Mouse (Mus musculus): ENCODE measurements around the gene Nav1. TPM values are rescaled to one million over a fixed set of nuclear protein-coding genes. Genes with fewer than 3 reads are reported as not detected.

Nav1 gene
- total RNA-seq, 2 experiments from 2014 or later = 48.9 to 69.6 TPM

DNA sequence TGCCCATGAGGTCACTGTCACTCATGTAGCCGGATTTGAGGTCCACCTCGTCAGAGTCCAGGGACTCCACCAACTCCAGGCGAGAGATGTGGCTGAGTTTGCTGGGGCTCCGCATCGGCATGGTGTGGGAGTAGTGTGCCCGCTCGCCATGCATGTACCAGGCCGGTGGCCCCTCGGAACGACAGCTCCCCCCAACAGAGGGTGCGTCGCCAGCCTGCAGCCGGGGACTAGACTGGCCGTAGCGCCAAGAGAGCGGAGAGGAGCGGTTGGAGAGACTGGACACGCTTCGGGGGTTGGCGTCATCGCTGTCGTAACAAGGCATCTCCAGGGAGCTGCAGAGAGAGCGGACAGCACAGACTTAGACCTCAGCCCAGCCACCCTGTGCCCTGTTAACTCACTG, 74.7 kb downstream of the Nav1 start:
- DNase-seq (ENCODE audit: low spot score in 2 of 2) = no peak
- intact Hi-C loops (cut with DNase I) = no loop called here

GRCm38 (mm10) chr1:135531981-135532380, 75.1 kb downstream of the Nav1 start:
- intact Hi-C loops (cut with DNase I) = no loop called here
- DNase-seq (ENCODE audit: low spot score in 2 of 2) = no peak

DNA sequence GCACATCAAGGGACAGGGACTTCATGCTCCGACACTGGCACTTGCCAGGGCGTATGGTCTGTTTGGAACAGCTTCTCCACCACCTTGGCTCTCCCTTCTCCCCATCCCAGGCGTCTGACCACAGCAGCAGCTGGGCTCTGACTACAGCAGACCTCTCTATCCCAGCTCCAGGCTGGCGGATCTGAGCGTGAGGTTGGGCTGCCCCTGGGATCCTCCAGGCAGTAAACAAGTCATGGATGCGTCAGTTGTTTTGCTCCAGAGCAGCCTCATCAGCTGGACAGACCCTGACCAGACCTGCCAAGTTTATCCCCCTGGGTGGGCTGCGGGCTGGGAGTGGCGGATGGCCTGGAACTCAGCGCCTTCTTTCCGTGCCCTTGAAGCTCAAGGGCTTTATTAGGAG, 76.0 kb downstream of the Nav1 start:
- intact Hi-C loops (cut with DNase I) = no loop called here
- no peak for DNase-seq (ENCODE audit: low spot score in 2 of 2)

GRCm38 (mm10) chr1:135524518-135524860, 82.6 kb downstream of the Nav1 start:
- DNase-seq (ENCODE audit: low spot score in 2 of 2) = no peak
- intact Hi-C loops (cut with DNase I) = no loop called here

- DNase-seq (ENCODE audit: low spot score in 2 of 2) = no peak
- intact Hi-C loops (cut with DNase I) = no loop called here
Measured at GRCm38 (mm10) chr1:135523780-135524517, 83.1 kb downstream of the Nav1 start.

- no peak for DNase-seq (ENCODE audit: low spot score in 2 of 2)
- intact Hi-C loops (cut with DNase I) = no loop called here
Measured at GRCm38 (mm10) chr1:135523344-135523743, 83.8 kb downstream of the Nav1 start.

DNA sequence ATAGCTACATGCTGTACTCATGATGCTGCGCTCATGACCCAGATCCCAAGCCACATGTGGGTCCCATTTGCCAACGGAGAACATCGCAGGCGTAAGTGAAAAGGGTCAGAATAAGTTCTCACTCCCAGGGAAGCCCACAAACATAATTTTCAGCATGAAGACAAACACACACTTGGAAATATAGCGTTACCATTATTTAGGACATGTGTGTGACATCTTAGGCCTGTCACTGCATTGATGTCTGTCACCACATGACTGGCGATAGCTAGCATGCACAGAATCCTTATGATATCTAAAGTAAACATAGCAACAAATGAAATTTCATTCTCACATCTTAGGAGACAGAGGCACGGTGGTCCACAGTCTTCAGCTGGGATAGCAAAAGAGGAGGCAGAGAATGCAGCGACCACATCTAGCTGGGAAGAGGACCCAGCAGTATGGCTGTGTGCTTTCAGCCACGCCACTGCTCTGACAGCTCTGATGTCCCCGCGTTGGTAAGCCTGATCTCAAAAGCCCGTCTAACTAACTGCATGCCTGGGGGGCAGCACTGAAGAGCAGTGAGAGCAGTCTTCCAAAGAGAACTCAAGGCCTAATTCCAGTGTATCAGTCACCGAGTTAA, 86.4 kb downstream of the Nav1 start:
- intact Hi-C loops (cut with DNase I) = no loop called here
- DNase-seq (ENCODE audit: low spot score in 2 of 2) = no peak

DNA sequence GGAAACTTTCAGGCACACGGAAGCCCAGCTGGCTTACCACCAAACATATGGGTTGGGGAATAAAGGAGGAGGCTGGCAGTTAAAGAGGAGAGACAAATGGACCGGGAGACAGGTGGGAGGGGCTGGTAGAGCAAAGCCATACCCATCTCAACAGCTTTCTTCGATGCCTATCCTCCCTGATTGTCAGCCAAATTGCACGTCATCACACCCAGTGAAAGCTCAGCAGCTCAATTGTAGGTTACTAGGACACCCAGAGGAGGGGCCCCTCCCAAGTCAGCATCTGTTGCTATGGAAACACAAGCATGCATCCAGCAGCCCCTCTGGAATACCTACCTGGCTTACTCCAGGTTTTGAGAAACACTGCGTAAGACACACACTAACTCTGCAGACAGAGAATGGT, 88.4 kb downstream of the Nav1 start:
- DNase-seq (ENCODE audit: low spot score in 2 of 2) = peak in 1 of 2 experiments; percentile 40
- intact Hi-C loops (cut with DNase I) = no loop called here

GRCm38 (mm10) chr1:135517469-135517868, 89.6 kb downstream of the Nav1 start:
- intact Hi-C loops (cut with DNase I) = no loop called here

DNA sequence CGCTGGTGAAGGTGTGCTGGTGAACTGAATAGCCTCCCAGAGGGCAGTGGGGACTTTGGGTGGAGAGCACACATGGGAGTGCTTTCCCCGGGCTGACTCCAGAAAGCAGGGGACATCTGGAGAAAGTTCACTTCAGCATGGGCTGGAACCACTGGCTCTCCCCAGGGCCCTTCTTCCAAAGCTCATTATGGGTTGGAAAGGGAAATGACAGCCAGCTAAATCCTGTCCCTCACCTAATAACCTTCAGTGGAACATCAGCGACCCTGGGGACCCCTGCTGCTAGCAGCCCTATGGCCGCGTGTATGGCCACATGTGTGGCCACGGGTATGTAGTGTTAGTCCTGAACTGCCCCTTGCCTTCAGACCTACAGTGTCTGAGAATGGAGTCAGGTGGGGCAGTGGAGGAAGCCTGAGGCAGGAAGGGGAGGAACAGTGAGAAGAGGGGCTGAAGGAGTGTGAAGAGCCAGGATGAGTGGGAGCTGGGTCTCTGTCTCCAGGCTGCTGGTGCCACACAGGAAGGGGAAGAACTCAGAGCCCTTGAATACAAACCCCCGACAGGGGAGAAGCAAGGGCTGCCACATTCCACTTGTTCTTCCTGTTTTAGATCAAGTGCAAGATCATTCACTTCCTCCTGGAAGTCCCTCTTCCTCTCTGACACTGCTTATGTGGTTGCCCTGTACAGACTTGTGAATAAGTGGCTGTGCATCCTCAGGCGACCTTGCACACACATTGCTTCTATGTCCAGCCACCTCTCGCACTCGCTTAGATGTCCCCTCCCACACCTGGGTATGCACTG, 90.4 kb downstream of the Nav1 start:
- no peak for DNase-seq (ENCODE audit: low spot score in 2 of 2)
- intact Hi-C loops (cut with DNase I) = no loop called here

More at GRCm38 (mm10) chr1:135517469-135517868, 89.6 kb downstream of the Nav1 start:
- DNase-seq (ENCODE audit: low spot score in 2 of 2) = no peak

GRCm38 (mm10) chr1:135515633-135516238, 91.4 kb downstream of the Nav1 start:
- intact Hi-C loops (cut with DNase I) = no loop called here
- DNase-seq (ENCODE audit: low spot score in 2 of 2) = no peak

GRCm38 (mm10) chr1:135514913-135515632, 92.0 kb downstream of the Nav1 start:
- intact Hi-C loops (cut with DNase I) = no loop called here
- no peak for DNase-seq (ENCODE audit: low spot score in 2 of 2)

DNA sequence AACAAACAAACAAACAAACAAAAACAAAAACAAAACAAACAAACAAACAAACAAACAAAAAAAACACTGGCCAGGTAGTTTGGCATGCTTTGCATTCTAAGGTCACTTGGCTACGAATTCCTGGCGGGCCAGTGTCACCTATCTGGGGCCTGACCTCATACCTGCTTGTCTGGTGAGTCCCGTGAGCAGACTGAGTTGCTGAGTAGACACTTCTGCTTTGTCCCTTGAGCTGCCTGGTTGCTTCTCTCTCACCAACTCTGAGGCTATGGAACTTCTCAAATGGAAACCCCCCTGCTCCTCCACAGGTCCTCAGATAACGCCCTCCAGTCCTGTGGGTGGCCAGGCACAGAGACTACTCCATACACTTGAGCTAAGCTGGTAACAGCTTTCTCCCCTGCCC, 93.0 kb downstream of the Nav1 start:
- intact Hi-C loops (cut with DNase I) = no loop called here

GRCm38 (mm10) chr1:135513464-135513863, 93.6 kb downstream of the Nav1 start:
- DNase-seq (ENCODE audit: low spot score in 2 of 2) = no peak
- intact Hi-C loops (cut with DNase I) = no loop called here

More for the DNA sequence above, 93.0 kb downstream of the Nav1 start:
- no peak for DNase-seq (ENCODE audit: low spot score in 2 of 2)

DNA sequence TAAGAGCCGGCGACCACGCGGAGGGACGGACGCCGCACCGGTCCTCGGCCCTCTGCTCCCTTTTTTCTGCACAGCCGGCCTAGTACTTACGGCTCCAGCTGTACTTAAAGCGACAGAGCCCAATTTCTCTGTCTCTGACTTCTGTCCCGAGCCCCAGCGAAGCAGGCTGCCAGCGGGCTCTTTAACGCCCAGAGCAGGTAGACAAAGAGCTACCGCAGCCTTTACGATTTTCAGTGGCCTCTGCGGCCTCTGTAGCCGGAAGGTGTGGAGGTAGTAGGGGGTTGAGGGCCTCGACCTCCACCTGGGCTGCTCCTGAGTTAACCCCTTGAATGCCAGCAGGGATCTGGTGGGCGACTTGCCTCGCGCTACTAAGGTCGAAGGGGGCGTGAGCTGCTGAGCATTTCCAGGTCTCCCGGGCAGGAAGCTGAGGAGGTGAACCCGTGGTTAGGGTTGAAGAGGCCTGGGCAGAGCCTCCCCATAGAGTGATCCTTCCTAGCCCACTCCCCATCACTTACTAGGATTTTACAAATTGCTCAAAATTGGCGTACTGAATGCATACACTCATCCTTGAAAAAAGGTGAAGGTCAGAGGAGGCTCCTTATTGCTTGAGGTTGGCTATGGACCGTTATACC, 96.6 kb downstream of the Nav1 start:
- intact Hi-C loops (cut with DNase I) = no loop called here
- peak; percentile 42 to 48 for DNase-seq (ENCODE audit: low spot score in 2 of 2)

DNA sequence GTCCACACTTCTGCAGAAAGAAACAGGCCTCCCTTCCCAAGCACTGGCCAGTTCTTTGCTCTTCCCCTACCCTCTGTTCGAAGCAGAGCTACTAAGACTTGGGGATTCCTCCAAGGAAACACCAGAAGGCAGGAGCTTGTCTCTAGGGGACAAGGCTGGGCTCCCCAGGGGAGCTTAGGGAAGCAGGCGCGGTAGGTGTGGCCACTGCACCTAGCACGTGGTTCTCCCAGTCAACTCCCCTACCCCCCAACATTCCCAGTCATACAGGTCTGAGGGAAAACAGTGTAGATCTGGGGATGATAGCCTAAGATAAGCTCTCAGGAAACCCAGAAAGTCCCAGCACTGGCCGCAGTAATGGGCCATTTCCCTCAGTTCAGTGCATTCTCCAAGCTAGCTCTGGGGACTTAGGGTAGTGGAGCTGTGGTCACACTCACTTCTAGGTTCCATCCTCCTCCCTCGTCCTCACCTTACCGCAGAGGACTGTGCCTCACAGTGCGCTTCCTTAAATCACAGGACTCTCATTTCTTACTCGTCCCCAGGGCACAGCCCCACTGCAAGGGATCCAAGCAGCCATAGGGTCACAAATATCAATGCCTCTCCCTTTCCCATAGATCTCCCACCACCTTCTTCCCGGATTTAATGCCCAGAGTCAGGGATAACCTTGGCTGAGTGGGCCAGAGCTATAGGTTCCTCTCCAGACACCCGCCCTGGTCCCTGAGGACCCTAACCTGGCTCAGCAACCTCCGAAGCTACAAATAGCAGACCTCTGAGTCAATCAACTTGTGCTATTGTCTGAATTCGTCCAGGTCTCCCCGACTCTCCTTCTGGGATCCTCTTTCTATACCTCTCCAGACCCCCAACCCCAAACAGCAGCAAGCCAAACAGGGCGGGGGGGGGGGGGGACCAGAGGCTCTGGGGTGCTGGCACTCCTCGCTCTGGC, 97.7 kb downstream of the Nav1 start:
- intact Hi-C loops (cut with DNase I) = loop anchor here (5.0 kb wide), 1 partner anchor 37 kb away; no protein-coding TSS in a partner anchor
- DNase-seq (ENCODE audit: low spot score in 2 of 2) = no peak

DNA sequence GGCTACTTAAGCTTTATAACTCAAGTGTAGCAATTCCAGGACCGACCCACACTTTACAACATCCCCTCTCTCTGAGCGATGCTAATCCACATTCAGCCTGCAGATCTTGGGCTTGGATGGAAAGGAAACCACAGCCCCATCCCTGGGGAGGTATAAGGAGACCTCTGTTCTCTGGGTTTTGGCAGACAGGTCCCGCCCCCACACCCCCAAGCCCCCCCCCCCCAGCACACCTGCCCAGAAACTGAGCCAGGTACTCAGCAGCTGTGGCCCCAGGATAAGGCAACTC, 98.8 kb downstream of the Nav1 start:
- intact Hi-C loops (cut with DNase I) = loop anchor here (5.0 kb wide), 1 partner anchor 36 kb away; no protein-coding TSS in a partner anchor
- no peak for DNase-seq (ENCODE audit: low spot score in 2 of 2)

All from left cerebral cortex, postnatal 36 days (tissue).